Mouse (Mus musculus): ENCODE data around the gene Unc13a. TPM values are rescaled to one million over a fixed set of nuclear protein-coding genes. Genes with fewer than 3 reads are reported as not detected.

Unc13a gene
- polyA plus RNA-seq, 1 experiment from 2014 or later: 9.1 TPM

DNA sequence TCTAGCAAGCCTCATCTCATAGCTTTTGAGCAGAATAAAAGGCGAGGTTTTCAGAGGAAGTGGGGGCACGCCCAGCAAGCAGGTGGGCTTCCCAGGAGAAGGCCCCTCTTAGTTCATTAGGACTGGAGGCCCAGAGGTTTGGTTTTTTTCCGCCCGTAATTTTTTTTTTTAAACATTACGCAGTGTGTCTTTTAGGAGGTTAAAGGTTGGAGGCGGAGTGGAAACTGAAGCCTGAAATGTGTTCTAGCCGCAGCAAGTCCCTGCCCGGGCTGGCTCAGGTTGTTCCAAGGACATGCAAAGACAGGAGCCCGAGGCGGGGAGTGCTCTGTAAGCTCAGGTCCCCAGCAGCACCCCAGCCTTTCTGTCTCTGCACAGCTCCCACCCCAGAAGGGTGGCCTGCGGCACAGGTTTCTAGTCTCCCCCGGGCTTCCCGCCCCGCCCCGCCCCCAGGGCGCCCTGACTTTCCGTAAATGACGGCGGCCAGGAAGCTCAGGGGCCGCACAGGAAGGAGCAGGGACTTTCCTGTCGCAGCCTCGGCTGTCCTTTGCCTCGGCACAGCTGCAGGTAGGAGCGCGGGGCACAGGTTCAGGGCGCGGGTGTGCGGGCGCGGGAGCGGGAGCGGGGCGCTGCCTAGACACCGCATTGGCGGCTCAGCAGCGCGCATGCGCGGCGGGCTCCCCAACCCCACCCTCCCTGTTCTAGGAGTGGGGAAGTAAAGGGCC is 4.6 kb upstream of the Unc13a start, which contains the start of gene Jak3:
Gene Jak3, plus strand, starts transcription at position 277 of the 722 bp plus-strand sequence.
- Histone ChIP-seq H3K4me2 (replicated peaks; ENCODE audit: low read depth, low read length) (peak within 1 kb of the TSS; percentile 85), H3K9me3 (ENCODE audit: control insufficient read depth, low read length) (no peaks in the 10 kb centered on the region), H3K36me3 (ENCODE audit: control insufficient read depth, insufficient read depth, low read length) (no peaks in the 10 kb centered on the region), H3K9ac (ENCODE audit: low read depth, low read length) (peak within 1 kb of the TSS; percentile 70), H3K4me1 (replicated peaks; ENCODE audit: control insufficient read depth, insufficient read depth, low read length) (no peaks in the 10 kb centered on the region; the same call in 1 of the 2 replicates), H3K4me3 (ENCODE audit: low read depth, low read length) (peak within 1 kb of the TSS; percentile 42), H3K27me3 (ENCODE audit: control insufficient read depth, insufficient read depth, low read length) (peaks cover 60% of the 10 kb centered on the region), H3K27ac (ENCODE audit: low read depth, low read length) (no peak within 1 kb of the TSS)
- DNase-seq (ENCODE audit: low spot score) (peak; percentile 63), ATAC-seq (ENCODE audit: low FRiP score) (0 out of 2 replicates have a peak, but pooled peaks have one; percentile 31)
- WGBS: 2% methylated on average over 39 of the region's 40 CpGs

DNA sequence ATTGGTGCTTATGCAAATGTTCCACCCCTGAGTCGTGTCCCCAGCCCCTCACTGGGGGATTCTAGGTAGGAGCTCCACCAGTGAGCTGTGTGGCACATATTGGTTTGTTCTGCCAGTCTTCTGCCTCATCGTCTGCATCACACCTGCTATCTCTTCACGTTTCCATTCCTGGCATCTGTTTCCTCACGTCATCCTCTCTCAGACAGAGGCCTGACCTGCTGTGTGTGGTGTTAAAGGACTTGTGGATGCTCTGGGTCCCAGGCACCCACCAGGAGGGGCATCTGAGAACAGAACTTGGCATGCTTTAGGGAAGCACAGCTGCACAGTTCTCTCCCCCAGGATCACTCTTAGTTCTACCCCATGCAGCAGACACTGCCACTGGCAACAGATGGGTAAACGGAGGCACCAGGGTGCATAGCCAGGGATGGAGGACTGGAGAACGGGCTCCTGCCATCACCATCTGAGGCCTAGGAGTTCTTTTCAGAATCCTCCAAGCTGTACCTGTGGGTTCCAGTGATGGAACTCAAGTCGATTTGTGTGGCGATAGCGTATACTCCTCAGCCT is 4.0 kb upstream of the Unc13a start:
- H3K9ac ChIP-seq (ENCODE audit: low read depth, low read length): no peak overlapping the region
- no peak for ATAC-seq (ENCODE audit: low FRiP score)

DNA sequence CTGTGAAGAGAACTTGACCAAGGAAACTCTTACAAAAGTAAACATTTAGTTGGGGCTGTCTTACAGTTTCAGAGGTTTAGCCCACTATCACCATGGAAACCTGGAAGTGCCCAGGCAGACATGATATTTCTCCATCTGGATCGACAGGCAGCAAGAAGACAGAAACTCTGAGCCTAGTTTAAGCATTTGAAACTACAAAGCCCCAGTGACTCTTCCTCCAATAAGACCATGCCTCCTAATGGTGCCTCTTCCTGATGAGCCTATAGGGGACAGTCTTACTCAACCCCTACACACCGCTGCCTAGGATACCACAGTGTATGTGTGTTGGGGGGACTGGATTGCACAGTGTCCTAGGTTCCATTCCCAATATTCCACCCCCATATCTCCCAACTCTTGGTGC is 2.5 kb upstream of the Unc13a start:
- Histone ChIP-seq H3K4me1 (replicated peaks; ENCODE audit: control insufficient read depth, insufficient read depth, low read length) (peaks cover 4% of the 10 kb centered on the region), H3K9ac (ENCODE audit: low read depth, low read length) (no peak overlapping the region), H3K4me2 (replicated peaks; ENCODE audit: low read depth, low read length) (no peak overlapping the region), H3K27me3 (ENCODE audit: control insufficient read depth, insufficient read depth, low read length) (peaks cover 45% of the 10 kb centered on the region), H3K4me3 (ENCODE audit: low read depth, low read length) (no peak overlapping the region), H3K27ac (ENCODE audit: low read depth, low read length) (no peak overlapping the region), H3K36me3 (ENCODE audit: control insufficient read depth, insufficient read depth, low read length) (no peaks in the 10 kb centered on the region), H3K9me3 (ENCODE audit: control insufficient read depth, low read length) (no peaks in the 10 kb centered on the region)
- DNase-seq (ENCODE audit: low spot score): no peak
- ATAC-seq (ENCODE audit: low FRiP score): no peak
- 81% methylated on average over 2 of the region's 2 CpGs for WGBS

More for the DNA sequence above, 4.0 kb upstream of the Unc13a start:
- no peak for DNase-seq (ENCODE audit: low spot score)
- Histone ChIP-seq H3K4me2 (replicated peaks; ENCODE audit: low read depth, low read length) (no peak overlapping the region), H3K4me1 (replicated peaks; ENCODE audit: control insufficient read depth, insufficient read depth, low read length) (no peaks in the 10 kb centered on the region; the same call in 1 of the 2 replicates), H3K27ac (ENCODE audit: low read depth, low read length) (no peak overlapping the region), H3K27me3 (ENCODE audit: control insufficient read depth, insufficient read depth, low read length) (peaks cover 53% of the 10 kb centered on the region), H3K36me3 (ENCODE audit: control insufficient read depth, insufficient read depth, low read length) (no peaks in the 10 kb centered on the region), H3K4me3 (ENCODE audit: low read depth, low read length) (no peak overlapping the region), H3K9me3 (ENCODE audit: control insufficient read depth, low read length) (no peaks in the 10 kb centered on the region)
- 29% methylated on average over 9 of the region's 9 CpGs for WGBS

DNA sequence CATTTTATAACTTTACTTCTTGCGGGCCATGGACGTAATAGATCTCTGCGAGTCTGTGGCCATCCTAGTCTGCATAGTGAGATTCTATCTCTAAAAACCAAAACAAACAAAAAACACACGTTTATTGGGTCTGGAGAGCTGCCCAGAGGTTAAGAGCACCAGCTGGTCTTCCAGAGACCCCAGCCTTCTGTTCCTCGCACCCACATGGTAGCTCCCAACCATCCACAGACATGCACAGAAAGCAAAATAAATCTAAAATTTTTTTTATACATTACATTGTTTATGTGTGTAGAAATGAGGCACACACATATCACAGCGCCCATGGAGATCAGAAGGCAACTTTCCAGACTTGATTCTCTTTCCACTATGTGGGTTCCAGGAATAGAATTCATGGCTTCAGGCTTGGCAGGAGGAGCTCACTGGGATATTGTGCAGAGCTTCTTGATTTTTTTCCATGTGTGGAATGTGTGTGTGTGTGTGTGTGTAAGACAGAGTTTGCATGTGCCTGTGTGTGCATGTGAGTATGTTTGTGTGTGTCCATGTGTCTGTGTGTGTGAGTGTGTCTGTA is 695 bp upstream of the Unc13a start:
- Histone ChIP-seq H3K27ac (ENCODE audit: low read depth, low read length) (no peak overlapping the region), H3K36me3 (ENCODE audit: control insufficient read depth, insufficient read depth, low read length) (no peaks in the 10 kb centered on the region), H3K9me3 (ENCODE audit: control insufficient read depth, low read length) (no peaks in the 10 kb centered on the region), H3K4me2 (replicated peaks; ENCODE audit: low read depth, low read length) (peak overlapping the region; percentile 94; the same call in 1 of the 2 replicates), H3K27me3 (ENCODE audit: control insufficient read depth, insufficient read depth, low read length) (peaks cover 31% of the 10 kb centered on the region), H3K4me1 (replicated peaks; ENCODE audit: control insufficient read depth, insufficient read depth, low read length) (peaks cover 10% of the 10 kb centered on the region), H3K4me3 (ENCODE audit: low read depth, low read length) (no peak overlapping the region), H3K9ac (ENCODE audit: low read depth, low read length) (peak overlapping the region; percentile 44; the same call in 1 of the 2 replicates)
- no peak for DNase-seq (ENCODE audit: low spot score)
- no peak for ATAC-seq (ENCODE audit: low FRiP score)
- 67% methylated on average over 6 of the region's 6 CpGs for WGBS

DNA sequence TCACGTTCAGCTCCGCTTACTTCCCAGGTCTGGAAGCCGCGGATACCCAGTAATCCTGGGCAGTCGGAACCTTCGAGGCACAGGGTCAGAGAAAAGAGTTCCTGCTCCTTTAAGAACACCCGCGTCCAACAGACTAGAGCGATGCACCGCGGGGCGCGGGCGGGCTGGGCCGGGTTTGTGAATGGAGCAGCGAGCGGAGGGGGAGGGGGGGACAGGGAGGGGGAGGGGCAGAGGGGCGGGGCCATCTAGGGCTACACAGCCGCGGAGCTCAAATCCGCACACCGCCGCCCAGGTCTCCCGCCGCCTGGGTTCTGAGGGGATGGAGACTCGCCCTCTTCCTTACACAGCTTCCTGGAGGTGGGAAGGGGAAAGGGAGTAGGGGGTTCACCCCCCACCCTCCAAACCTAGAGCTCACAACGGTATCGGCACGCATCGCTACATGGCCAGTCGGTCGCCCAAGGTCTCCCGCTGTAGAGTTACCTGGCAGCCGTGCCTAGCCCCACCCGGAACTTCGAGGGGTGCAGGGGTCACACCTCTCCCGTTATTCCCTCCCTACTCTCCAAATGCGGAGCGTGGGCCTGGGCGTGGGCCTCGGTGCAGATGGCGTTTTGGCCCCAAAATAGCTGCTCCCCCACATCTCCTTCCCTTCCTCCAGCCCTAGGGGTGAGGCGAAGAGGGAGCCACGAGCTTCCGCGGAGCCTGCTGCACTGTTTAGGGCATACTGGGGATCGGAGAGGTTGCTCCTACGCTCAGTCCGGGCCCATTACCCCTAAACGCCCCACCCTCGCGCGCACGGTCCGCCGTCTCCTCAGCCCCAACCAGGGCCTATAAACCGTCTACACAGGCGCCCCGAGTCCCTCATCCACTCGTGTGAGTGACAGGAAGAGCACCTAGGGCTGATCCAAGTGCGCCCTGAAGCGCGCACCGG is 672 bp downstream of the Unc13a start:
- Histone ChIP-seq H3K27ac (ENCODE audit: low read depth, low read length) (peak overlapping the region; percentile 76), H3K9me3 (ENCODE audit: control insufficient read depth, low read length) (no peaks in the 10 kb centered on the region), H3K36me3 (ENCODE audit: control insufficient read depth, insufficient read depth, low read length) (no peaks in the 10 kb centered on the region), H3K9ac (ENCODE audit: low read depth, low read length) (peak overlapping the region; percentile 57), H3K4me1 (replicated peaks; ENCODE audit: control insufficient read depth, insufficient read depth, low read length) (peaks cover 11% of the 10 kb centered on the region), H3K4me2 (replicated peaks; ENCODE audit: low read depth, low read length) (peak overlapping the region; percentile 94), H3K27me3 (ENCODE audit: control insufficient read depth, insufficient read depth, low read length) (peaks cover 18% of the 10 kb centered on the region), H3K4me3 (ENCODE audit: low read depth, low read length) (peak overlapping the region; percentile 77)
- DNase-seq (ENCODE audit: low spot score) (peak; percentile 85), ATAC-seq (ENCODE audit: low FRiP score) (peak; percentile 66)
- under 1% methylated on average over 53 of the region's 64 CpGs for WGBS

DNA sequence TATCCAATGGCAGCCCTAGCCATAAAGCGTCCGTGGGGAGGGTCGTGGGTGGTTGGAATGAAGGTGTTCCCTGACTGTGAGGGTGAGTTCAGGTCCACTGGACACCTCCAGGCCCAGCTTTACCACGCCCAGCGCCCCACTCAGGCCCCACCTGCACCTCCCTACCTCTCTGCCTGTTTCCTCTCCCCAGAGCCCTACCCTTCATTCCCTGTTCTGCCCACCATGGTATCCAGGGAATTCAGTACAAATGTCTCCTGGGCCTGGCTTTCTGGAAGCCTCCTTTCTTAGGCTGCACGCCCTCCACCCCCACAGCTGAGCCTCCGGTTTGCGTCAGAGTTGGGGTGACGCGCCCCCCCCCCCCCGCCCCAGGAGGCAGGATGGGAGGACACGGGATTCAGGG is 1.4 kb downstream of the Unc13a start:
- H3K36me3 ChIP-seq (ENCODE audit: control insufficient read depth, insufficient read depth, low read length): no peaks in the 10 kb centered on the region
- H3K4me2 ChIP-seq (replicated peaks; ENCODE audit: low read depth, low read length): peak overlapping the region; percentile 94
- H3K9me3 ChIP-seq (ENCODE audit: control insufficient read depth, low read length): no peaks in the 10 kb centered on the region
- peak overlapping the region; percentile 17 for H3K27ac ChIP-seq (ENCODE audit: low read depth, low read length)
- H3K4me3 ChIP-seq (ENCODE audit: low read depth, low read length): peak overlapping the region; percentile 77
- ATAC-seq (ENCODE audit: low FRiP score): peak; percentile 4; the same call in 1 of the 2 replicates
- WGBS: 24% methylated on average over 4 of the region's 12 CpGs
- H3K4me1 ChIP-seq (replicated peaks; ENCODE audit: control insufficient read depth, insufficient read depth, low read length): peaks cover 11% of the 10 kb centered on the region
- peak overlapping the region; percentile 40; the same call in 1 of the 2 replicates for H3K9ac ChIP-seq (ENCODE audit: low read depth, low read length)
- no peak for DNase-seq (ENCODE audit: low spot score)
- H3K27me3 ChIP-seq (ENCODE audit: control insufficient read depth, insufficient read depth, low read length): peaks cover 11% of the 10 kb centered on the region

DNA sequence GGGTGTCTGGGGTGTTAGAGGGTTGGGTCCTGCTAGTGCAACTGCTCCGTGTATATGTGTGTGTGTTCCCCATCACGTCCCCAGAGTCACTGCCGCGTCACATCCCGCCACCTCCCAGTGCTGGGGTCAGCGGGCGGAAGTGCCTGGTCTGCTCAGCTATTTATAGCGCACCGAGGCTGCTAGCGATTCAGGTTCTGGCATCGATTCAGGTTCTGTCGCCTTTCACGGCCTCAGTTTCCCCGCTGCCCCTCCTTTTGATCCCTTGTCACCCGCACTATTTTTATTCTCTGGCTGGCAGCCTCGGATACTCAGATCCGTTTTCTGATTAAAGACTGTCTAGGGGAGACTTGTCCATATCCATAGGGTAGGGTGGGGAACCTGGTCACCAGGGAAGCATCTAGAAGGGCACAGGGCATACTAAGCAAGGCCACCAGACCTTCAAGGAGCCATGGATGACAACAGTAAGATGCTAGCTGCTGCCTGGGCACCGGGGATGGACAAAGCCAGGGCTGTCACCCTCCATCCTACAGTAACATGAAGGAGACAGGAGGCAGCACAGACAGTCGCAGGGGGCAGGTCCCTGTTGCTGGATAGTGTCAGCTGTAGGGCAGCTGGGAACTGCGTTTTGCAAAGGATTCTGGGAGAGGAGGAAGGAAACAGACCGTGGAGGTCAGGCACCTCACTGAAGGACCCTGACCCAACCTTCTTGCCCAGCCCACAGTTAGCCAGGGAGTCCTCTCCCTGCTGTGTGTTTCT is 3.2 kb downstream of the Unc13a start:
- Histone ChIP-seq H3K4me3 (ENCODE audit: low read depth, low read length) (no peak overlapping the region), H3K9ac (ENCODE audit: low read depth, low read length) (peak overlapping the region; percentile 31; the same call in 1 of the 2 replicates), H3K36me3 (ENCODE audit: control insufficient read depth, insufficient read depth, low read length) (no peaks in the 10 kb centered on the region), H3K4me1 (replicated peaks; ENCODE audit: control insufficient read depth, insufficient read depth, low read length) (peaks cover 11% of the 10 kb centered on the region), H3K9me3 (ENCODE audit: control insufficient read depth, low read length) (no peaks in the 10 kb centered on the region), H3K27ac (ENCODE audit: low read depth, low read length) (peak overlapping the region; percentile 69; the same call in 1 of the 2 replicates), H3K4me2 (replicated peaks; ENCODE audit: low read depth, low read length) (peak overlapping the region; percentile 31), H3K27me3 (ENCODE audit: control insufficient read depth, insufficient read depth, low read length) (peaks cover 12% of the 10 kb centered on the region)
- 3% methylated on average over 21 of the region's 21 CpGs for WGBS
- DNase-seq (ENCODE audit: low spot score): peak; percentile 49
- ATAC-seq (ENCODE audit: low FRiP score): no peak
